Mouse (Mus musculus): ENCODE measurements around the gene Cxcl3.

DNA sequence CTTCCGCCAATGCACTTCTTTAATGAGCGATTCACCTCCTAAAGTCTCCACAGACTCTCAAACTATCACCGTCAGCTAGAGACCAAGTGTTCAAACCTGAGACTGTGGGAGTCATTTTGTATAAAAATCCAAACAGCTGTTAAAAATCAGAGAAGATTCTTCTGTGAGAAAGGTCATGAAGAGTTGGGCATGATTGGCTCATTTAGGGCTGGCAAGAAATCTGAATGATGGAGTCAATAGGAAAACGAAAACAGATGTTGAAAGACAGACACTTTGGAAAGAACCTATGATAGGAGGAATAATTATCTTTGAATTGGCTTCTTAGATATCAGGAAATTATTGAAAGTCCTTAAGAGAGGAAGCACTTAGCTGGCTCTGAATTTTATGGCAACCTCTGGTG is 48.5 kb downstream of the Cxcl3 start:
- TF ChIP-seq CTCF (IDR thresholded peaks at IDR 0.05; ENCODE audit: control insufficient read depth, insufficient read depth, insufficient read length): no peak
- TF ChIP-seq MYOD1 (IDR thresholded peaks at IDR 0.05; ENCODE audit: control insufficient read depth, insufficient read length, low read depth): no peak
- TF ChIP-seq FOSL1 (IDR thresholded peaks at IDR 0.05; ENCODE audit: insufficient read depth, low read length, poor library complexity, severe bottlenecking): no peak
- TF ChIP-seq MAX (IDR thresholded peaks at IDR 0.05): no peak
- no peak for TF ChIP-seq CEBPB (IDR thresholded peaks at IDR 0.05; ENCODE audit: low read depth)
- TF ChIP-seq USF1 (IDR thresholded peaks at IDR 0.05; ENCODE audit: low read depth): no peak

Measured in C2C12 (cell line).